Mouse (Mus musculus) ES-E14 (cell line): ENCODE data around the gene Wdr78. TPM values are rescaled to one million over a fixed set of nuclear protein-coding genes. Genes with fewer than 3 reads are reported as not detected.

ENCODE experiments used
- DNase-seq: peaks from one replicate; pipeline ENCODE4 v3.0.0-alpha.2; 2013; ENCODE audit warnings: low read depth, low spot score
- H3K27ac ChIP-seq: 2 replicates; pipeline ENCODE4 v1.5.1; 2012; ENCODE audit warnings: low read depth, mild to moderate bottlenecking, low read length, moderate library complexity, mixed read lengths; ENCODE audit not compliant: poor library complexity, insufficient read depth, severe bottlenecking
- H3K36me3 ChIP-seq: 2 replicates; pipeline ENCODE4 v1.6.1; 2012; ENCODE audit warnings: mild to moderate bottlenecking, low read length, moderate library complexity, mixed read lengths; ENCODE audit not compliant: control insufficient read depth, poor library complexity, insufficient read depth, severe bottlenecking
- H3K4me1 ChIP-seq, 2 experiments: fragments of 150-350 bp in 1 of 2; sonication (generic) in 1 of 2; 2 replicates each; pipeline ENCODE4 v1.6.1; 2012; ENCODE audit warnings: low read length in 2 of 2, mild to moderate bottlenecking in 1 of 2, mixed read lengths in 1 of 2; ENCODE audit not compliant: control insufficient read depth in 2 of 2, insufficient read depth in 2 of 2, poor library complexity in 1 of 2
- H3K4me3 ChIP-seq, 2 experiments: fragments of 150-350 bp in 1 of 2; sonication (generic) in 1 of 2; 2 replicates each; pipeline ENCODE4 v1.5.1; 2012; ENCODE audit warnings: low read length in 2 of 2, low read depth in 1 of 2, mild to moderate bottlenecking in 1 of 2, mixed read lengths in 1 of 2; ENCODE audit not compliant: insufficient read depth in 1 of 2, poor library complexity in 1 of 2, severe bottlenecking in 1 of 2
- H3K9ac ChIP-seq: 2 replicates; pipeline ENCODE4 v1.6.1; 2012; ENCODE audit warnings: low read depth, mild to moderate bottlenecking, low read length, mixed read lengths; ENCODE audit not compliant: poor library complexity, insufficient read depth, severe bottlenecking
- H3K9me3 ChIP-seq: fragments of 150-350 bp; sonication (generic); 2 replicates; pipeline ENCODE4 v1.6.1; 2012; ENCODE audit warnings: low read depth, mild to moderate bottlenecking, low read length; ENCODE audit not compliant: control insufficient read depth, insufficient read depth
- CHD2 ChIP-seq: IDR thresholded peaks from 2 replicates; pipeline ENCODE4 v1.6.1; 2014; ENCODE audit warnings: mild to moderate bottlenecking, low read depth, low read length, inconsistent platforms
- HCFC1 ChIP-seq: IDR thresholded peaks from 2 replicates; pipeline ENCODE4 v1.6.1; 2012; ENCODE audit warnings: low read length, inconsistent platforms, borderline replicate concordance; ENCODE audit not compliant: insufficient read depth
- MAFK ChIP-seq: IDR thresholded peaks from 2 replicates; pipeline ENCODE4 v1.6.1; 2014; ENCODE audit warnings: mild to moderate bottlenecking, low read depth, low read length, inconsistent platforms; ENCODE audit not compliant: insufficient read depth
- ZC3H11A ChIP-seq: IDR thresholded peaks from 2 replicates; pipeline ENCODE4 v1.6.1; 2012; ENCODE audit warnings: low read depth, mild to moderate bottlenecking, inconsistent platforms, low read length, borderline replicate concordance
- ZNF384 ChIP-seq: IDR thresholded peaks from 2 replicates; pipeline ENCODE4 v1.6.1; 2012; ENCODE audit warnings: low read depth, low read length, inconsistent platforms
- in situ Hi-C, 2 experiments: fragments of 600-800 bp; cut with MboI; formaldehyde crosslinking; loops; one replicate each; pipeline ENCODE4 v1.15.1; 2025; ENCODE audit warnings: low sequenced_read_pairs in 2 of 2, inconsistent platforms in 1 of 2; ENCODE audit not compliant: unreplicated experiment in 2 of 2
- total RNA-seq: library from RNA; depleted of rRNA; stranded (reverse); fragments of 300-350 nt; gene quantifications from 2 replicates; pipeline ENCODE4 v1.2.3, GENCODE M21; 2012

Gene Wdr78
- total RNA-seq, 1 experiment, result 0.76 TPM

- in situ Hi-C loops, result no loop called here
- no peak for DNase-seq
- no peak overlapping the region for H3K9ac ChIP-seq
- no peaks in the 10 kb centered on the region for H3K9me3 ChIP-seq
- H3K4me1 ChIP-seq, result no peaks in the 10 kb centered on the region
- no peak overlapping the region for H3K4me3 ChIP-seq
- H3K27ac ChIP-seq, result no peak overlapping the region
- TF ChIP-seq HCFC1 (no peak), MAFK (no peak), ZNF384 (no peak), CHD2 (no peak), ZC3H11A (no peak)
- H3K36me3 ChIP-seq, result no peaks in the 10 kb centered on the region
Observed at GRCm38 (mm10) chr4:103056909-103057308, 57.4 kb downstream of the Wdr78 start.

GRCm38 (mm10) chr4:103048046-103048445 lies 66.3 kb downstream of the Wdr78 start:
- Histone ChIP-seq H3K4me1 (no peaks in the 10 kb centered on the region), H3K9me3 (no peaks in the 10 kb centered on the region), H3K4me3 (no peak overlapping the region), H3K9ac (no peak overlapping the region), H3K36me3 (no peaks in the 10 kb centered on the region), H3K27ac (no peak overlapping the region)
- DNase-seq, result no peak
- in situ Hi-C loops, result no loop called here
- TF ChIP-seq CHD2 (no peak), MAFK (no peak), ZC3H11A (no peak)

DNA sequence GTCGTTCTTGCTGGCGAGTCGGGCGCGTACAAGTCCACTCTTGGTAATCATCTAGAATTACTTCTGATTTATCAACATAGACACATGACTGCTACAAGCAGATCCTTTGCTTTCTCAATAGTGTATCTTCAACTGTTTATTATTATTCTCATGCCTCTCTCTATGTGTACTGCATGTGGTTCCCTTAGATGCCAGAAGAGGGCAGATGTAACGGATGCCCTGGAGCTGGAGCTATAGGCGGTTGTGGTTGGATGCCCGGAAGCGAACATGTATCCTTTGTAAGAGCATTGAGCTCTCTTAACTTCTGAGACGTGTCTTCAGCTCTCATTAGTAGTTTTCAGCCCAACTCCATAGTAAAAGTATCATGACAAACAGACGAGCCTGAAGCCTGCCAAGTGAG lies 71.4 kb downstream of the Wdr78 start:
- Histone ChIP-seq H3K36me3 (no peaks in the 10 kb centered on the region), H3K9me3 (no peaks in the 10 kb centered on the region), H3K9ac (no peak overlapping the region), H3K27ac (no peak overlapping the region), H3K4me3 (no peak overlapping the region), H3K4me1 (no peaks in the 10 kb centered on the region)
- peak; percentile 6 for DNase-seq
- in situ Hi-C loops, result no loop called here
- TF ChIP-seq MAFK (no peak), HCFC1 (no peak), ZC3H11A (no peak), CHD2 (no peak), ZNF384 (no peak)

DNA sequence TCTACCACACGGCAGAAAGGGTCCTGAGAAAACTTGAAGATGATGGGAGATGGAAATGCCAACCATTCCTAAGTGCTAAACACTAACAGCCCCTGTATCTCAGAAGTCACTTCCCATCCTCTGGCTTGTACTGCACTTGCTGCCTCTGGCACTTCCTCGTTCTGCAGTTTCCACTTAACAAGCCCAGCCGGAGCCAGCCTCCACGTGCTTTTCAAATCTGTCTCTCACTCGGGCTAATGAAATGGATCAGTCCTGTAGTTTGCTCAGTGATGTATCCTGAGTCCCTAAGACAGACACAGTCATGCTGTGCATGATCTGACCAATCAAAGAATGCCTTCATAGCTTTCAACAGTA lies 74.5 kb downstream of the Wdr78 start:
- no peak for TF ChIP-seq MAFK
- no peak for TF ChIP-seq ZC3H11A
- TF ChIP-seq ZNF384, result no peak
- TF ChIP-seq HCFC1, result no peak
- no peak for TF ChIP-seq CHD2
- Histone ChIP-seq H3K9me3 (no peaks in the 10 kb centered on the region), H3K4me3 (no peak overlapping the region), H3K9ac (no peak overlapping the region), H3K4me1 (no peaks in the 10 kb centered on the region), H3K36me3 (no peaks in the 10 kb centered on the region), H3K27ac (no peak overlapping the region)
- DNase-seq, result no peak
- in situ Hi-C loops, result no loop called here

DNA sequence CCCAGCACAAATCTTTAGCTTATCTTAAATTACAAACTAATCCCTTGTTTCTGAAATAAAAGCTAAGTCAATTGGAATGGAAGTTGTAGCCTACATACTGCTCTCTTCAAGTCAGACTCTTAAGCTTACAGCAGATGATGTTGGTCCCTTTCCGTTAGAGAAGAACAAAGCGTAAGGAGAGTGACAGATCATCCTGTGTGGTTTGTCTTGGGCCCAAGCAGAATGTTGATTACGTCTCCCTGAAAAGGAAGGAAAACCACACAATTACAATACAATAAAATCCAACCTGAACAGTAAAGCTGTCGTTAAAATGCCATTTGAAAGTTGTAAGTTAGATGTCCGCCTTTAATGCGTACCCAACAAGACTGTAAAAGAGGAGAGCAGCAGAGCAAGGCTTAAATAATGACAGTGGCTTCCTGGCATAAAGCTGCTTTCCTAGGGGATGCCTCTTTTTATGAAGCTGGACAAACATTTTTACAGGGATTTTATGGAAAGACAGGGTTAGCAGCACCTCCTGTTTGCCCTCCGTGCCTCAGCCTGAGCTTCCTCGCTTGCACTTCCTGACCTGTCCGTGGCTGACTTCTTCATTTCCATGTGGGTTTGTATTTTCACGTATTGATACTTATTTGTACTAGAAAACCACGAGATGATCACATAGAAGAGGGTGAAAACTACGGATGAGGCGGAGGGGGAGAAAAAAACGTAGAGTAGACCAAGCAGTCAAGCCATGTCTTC lies 75.1 kb downstream of the Wdr78 start:
- H3K9me3 ChIP-seq, result no peaks in the 10 kb centered on the region
- in situ Hi-C loops, result no loop called here

More for the DNA sequence above, 75.1 kb downstream of the Wdr78 start:
- no peaks in the 10 kb centered on the region for H3K36me3 ChIP-seq
- TF ChIP-seq HCFC1 (no peak), ZC3H11A (no peak), CHD2 (no peak), MAFK (no peak), ZNF384 (no peak)
- H3K4me3 ChIP-seq, result no peak overlapping the region
- no peak overlapping the region for H3K27ac ChIP-seq
- no peak for DNase-seq
- H3K9ac ChIP-seq, result no peak overlapping the region
- no peaks in the 10 kb centered on the region for H3K4me1 ChIP-seq
